Mouse (Mus musculus) cerebellum, adult 9-10 months (tissue): ENCODE data around the gene Fbxl18.

Source experiments
- DNase-seq: peaks from one replicate; pipeline ENCODE4 v3.0.0; 2022

Fbxl18 gene

DNA sequence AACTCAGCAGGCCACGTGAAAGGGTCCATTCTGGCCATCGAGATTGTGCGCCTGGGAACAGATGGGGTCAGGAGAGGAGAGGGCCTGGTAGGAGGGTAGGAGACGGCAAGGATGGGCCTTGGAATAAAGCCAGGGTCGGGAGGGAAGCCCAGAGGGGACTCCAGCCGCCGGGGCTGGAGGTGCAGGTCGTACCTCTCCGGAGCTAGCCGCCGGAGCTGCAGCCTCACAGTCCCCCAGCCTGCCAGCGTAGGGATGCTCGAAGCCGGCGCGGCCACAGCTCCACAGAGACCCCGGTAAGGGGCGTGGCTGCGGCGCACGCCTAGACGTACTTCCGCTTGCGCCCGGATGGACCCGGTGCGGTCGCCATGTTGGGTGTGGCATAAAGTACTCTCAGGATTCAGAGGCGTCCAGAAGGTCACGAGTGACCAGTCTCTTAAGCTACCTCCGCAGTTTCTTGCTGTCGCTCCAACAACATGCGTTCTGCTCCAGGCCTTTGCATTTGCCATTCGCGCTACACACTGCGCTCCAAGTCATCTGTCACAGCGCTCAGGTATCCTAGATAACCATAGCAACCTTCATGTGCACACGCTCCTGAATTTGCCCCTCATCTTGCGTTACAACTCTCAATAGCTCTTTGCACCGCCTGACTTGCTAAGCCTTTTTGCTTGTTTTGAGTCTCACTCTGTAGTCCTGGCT lies at the start of gene Fbxl18:
Fbxl18 (minus strand) TSS at position 504 of the 696 bp plus-strand sequence.
- DNase-seq = peak; percentile 89

DNA sequence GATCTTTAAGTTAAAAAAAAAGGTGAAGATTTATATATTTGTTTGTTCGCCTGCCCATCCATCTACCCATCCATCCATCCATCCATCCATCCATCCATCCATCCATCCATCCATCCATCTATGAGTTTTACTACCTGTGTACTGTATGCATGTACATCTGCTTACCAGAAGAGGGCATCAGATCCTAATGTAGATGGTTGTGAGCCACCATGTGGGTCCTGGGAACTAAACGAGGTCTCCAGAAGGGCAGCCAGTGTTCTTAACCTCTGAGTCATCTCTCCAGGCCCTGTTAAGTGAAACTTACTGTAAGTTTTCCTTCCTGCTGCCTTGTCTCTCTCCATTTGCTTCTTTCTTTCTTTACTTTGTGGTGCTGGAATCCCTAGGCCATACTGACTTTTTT lies 45.2 kb upstream of the Fbxl18 start:
- DNase-seq = no peak

DNA sequence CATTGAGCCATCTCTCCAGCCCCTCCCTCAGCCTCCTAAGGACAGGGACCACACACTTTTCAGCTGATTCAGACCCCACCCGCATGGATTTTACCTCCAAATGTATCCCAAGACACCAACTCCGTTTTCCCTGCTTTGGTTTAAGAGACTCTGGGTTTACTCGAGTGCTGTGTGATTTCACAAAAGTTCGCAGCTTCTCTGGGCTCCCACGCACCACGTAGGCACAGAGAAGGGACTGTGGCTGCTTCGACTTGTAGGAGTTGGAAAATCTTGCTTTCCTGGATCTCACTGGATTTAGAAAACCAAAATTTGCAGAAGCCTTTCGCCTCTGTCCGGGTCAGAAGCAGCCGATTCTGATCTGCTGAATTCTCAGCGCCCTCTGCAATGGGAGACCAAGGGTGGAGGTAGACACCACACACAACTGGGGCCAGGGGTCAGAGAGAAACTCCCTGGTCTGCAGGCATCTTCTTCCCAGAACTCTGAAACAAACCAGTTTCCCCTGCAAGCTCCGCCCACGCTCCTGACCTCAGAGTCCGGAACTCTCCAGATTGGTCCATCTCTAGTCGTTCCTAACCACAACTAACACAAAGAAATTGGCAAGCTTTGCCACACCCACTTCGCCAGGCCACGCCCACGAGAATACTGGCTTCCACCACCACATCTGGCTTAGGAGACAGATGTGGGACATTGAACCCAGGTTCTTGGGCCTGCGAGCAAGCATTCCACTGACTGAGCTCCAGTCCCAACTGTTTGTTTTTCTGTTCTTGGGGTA lies 42.9 kb upstream of the Fbxl18 start:
- DNase-seq = no peak

DNA sequence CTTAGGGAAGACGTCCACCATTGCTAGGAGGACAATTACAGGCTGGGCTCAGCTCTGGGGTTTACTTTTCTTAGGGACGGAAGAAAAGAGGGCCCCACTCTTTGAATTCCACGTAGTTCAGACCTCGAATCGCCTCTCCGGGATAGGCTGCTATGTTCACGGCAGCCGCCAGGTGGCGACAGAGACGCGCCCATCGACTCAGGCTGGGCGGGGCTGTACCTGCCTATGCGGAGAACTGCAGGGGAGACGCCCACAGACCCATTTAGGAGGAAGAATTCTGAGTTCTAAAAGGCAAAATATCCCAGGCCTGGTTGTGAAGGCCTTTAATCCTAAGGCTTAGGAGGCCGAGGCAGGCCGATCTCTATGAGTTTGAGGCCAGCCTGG lies 41.1 kb upstream of the Fbxl18 start:
- DNase-seq = peak; percentile 84

DNA sequence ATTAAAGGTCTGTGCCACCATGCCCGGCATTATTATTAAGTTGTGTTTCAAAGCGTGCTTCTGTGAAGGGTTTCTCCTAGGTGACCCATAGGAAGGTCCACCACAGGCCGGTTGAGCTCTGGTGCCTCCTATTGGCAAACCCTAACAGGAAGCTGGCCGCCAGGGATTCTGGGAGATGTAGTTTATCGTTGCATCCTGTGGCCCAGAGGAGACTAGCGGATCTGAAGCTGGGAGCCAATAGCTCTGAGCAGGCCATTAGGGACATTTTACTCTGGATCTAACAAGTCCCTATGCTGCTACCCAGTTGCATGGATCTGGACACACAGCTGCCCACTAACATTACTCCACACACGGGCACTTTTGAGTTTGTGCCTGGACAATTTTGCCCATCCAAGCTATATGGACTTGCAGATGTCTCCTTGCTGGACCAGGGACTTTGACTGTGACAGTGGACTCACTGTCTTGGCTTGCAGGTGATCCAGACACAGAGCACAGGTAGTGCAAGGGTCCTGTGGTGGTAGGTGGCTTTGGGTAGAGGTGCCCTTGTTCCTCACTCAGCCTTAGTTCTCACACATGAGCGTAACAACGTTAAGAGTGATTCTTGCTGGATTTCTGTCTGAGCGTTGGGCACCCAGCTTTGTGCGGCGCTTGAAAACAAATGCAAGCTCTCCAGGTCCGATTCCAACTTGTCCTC lies 40.6 kb upstream of the Fbxl18 start:
- DNase-seq = peak; percentile 91

DNA sequence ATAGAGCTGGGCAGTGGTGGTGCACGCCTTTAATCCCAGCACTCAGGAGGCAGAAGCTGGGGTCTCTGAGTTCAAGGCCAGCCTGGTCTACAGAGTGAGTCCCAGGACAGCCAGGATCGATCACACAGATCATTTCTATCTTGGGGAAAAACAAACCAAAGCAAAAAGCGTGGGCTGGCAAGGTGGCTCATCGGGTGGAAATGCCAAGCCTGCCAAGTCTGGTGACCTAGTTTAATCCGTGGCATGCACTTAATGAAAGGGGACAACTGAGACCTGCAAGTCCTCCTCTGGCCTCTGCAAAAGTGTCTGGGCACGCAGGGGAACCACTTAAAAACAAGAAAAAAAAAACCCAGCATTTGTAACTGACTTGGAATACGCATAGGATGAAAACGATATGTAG lies 37.5 kb upstream of the Fbxl18 start:
- DNase-seq = no peak

DNA sequence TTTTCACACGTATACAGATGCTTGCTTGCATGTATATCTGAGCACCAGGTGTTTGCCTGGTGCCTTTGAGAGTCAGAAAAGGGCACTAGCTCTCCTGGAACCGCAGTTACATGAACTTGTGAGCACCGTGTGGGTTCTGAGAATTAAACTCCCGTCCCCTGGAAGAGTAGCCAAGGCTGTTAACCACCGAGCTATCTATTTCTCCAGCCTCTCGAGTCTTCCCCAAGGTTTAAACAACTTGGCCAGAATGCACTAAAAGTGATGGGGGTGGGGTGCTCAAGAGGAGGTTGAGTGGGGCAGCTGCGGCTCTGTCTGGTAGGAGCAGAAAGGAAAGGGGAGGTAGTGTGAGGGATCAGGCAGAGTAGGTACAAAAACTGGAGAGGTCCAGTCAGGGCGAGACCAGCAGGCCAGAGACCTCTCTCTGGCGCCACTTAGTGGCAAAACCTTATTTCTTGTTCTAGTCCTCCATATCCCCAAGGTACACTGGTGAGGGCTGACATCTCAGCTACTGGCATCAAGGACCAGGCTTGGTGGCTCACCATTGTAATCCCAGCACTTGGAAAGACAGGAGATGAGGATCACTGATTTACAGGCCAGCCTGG lies 37.0 kb upstream of the Fbxl18 start:
- peak; percentile 92 for DNase-seq

DNA sequence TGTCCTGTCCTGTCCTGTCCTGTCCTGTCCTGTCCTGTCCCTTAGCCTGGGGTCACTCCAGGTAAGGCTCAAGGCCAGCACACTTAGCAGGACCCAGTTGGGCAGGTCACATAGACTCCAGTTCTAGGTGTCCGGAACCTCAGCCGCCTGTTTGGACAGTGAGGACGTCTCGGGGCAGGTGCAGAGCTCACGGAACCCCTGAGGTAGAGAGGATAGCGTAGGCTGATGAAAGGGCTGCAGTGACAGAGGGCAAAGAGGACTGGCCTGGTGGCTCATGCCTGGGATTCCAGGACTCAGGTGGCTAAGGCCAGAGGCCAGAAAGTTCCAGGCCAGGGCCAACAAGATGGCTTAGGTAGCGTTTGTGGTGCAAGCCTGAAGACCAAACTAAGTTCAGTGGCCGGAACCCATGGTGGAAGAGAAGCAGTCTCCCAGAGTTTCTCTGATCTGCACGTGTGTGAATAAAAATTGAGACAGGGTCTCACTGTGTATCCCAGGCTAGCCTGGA lies 36.1 kb upstream of the Fbxl18 start:
- DNase-seq = no peak

DNA sequence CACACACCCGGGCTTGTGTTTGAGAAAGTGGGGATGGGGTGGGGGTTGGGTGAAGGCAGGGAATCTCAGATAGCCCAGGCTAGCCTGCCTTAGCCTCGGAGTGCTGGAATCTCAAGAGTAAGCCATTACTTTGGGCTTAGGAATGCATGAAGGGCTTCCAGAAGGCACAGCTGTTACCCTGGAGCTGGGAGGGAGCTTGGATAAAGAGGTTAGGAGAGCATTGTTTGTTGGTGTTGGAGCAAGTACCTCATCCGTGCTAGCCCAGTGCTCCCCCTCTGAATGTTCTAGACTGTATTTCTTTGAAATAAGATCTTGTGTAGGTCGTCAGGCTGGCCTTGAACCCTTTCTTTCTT lies 34.2 kb upstream of the Fbxl18 start:
- no peak for DNase-seq

DNA sequence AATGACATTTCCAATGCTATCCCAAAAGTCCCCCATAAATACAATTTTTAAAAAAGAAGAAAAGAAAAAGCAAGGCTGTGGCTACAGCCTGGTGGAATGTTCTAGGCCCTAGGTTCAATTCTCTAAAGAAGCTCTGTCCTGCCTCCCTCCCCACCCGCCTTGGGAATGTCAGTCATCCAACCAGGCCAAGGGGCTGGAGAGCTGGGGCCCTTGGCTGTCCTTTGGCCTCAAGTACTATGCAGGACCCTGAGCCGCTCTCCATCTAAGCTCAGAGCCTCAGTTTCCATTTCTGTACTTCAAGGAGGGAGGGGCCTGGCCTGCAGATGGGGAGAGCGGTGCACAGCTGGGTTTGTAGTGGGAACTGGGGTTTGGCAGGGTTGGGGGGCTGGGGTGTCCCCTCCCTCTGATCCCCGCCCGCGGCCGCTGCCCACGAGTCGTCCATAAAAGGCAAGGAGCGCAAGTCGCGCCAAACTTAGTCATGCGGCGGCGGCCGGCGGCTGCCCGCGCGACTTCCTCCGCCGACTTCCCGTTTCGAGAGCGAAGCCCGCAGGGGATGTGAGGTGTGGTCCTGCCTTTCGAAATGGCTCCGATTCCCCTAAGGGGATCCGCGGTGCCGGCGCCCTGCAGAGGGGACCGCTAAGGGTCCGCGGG lies 33.7 kb upstream of the Fbxl18 start:
- no peak for DNase-seq

DNA sequence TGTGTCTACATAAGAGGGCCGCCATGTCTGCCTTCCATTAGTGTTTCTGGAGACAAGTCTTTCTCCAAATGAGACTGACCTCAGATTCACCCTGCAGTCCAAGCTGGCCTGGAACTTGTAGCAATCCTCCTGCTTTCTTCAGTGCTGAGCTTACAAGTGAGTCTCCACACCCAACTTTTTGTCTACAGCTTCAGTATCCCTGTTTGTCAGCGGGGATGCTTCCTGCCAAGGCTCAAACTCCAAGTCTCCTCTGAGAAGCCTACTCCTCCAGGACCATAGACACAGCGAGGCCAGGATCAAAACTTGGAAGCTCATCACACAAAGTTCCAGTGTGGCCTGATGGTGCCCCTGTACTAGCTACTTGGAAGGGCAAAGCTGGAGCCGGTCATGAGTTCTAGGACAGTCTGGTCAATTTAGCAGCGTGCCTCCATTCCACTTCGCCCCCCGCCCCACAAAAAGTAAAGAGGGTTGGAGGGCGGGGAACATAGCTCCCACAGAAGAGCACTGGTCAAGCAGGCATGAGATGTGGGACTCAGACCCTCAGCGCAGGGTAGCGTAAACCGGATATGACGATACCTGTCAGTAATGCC lies 32.2 kb upstream of the Fbxl18 start:
- DNase-seq = no peak

DNA sequence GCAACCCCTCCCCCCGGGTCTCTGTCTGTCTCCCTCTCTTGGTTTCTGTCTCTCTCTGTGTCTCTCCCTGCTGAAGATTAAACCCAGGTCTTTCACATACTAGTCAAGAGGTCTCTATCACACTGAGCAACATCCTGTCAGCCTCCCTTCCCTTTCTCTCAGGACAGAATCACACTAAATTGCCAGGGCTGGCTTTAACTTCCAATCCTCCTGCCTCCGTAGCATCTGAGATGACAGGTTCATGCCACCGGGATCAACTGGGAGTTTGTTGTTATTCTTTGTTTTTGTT lies 31.7 kb upstream of the Fbxl18 start:
- DNase-seq = no peak

DNA sequence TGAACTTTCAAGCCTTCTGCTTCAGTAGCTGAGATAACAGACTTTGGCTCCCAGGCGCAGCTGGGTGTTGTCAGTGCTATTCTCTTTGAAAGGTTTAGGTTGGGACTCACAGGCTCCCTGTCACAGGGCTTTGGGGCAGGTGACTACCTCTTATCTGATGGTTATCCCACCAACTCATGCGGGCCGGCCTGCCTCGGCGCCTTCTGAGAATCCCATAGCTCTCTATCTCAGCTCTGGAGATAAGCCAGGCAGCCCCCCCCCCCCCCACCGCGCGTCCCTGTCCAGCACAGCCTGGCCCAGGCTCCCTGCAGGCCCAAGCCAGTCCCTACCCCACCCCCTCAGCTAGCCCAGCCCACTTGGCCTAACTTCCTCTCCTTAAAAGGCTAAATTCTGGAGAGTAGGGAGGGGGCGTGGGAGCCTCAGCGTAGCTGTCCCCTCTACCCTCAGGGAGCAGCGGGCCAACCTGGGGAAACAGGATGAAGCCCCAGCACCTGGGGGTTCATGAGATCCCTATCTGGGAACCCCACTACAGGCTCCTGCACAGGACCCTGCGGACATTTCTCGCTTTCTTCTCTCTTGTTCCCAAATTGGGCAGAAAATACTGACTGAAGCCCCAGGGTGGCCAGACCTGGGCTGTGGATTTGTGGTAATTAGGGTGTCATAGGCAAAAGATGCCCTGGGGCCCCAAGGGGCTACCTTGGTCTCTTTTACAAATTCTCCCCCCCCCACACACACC lies 31.2 kb upstream of the Fbxl18 start:
- DNase-seq = no peak

DNA sequence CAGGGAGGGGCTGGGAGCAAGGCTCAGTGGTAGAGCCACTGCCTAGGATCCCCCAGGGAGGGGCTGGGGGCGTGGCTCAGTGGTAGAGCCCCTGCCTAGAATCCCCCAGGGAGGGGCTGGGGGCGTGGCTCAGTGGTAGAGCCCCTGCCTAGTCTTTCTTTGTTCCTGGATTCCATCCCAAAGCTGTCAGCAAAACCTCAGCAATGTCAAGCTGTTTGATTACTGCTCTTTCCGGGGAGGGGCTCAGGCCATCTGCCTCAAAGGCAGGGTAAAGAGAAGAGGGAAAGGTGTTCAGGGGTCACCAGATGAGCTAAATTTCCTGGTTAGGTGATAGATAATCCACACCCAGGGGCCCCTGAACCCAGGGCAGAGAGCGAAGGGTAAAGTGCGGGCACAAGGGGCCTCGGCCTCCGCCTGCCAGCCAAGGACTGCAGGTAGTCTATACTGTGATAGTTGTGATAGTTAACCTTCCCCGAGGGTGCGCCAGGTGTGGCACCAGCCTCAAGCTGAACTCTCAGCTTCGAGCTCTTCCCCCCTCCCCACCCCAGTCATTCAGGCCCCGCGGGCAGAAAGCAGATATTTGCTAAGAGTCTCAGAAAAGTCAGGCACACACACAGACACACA lies 29.2 kb upstream of the Fbxl18 start:
- DNase-seq = no peak

DNA sequence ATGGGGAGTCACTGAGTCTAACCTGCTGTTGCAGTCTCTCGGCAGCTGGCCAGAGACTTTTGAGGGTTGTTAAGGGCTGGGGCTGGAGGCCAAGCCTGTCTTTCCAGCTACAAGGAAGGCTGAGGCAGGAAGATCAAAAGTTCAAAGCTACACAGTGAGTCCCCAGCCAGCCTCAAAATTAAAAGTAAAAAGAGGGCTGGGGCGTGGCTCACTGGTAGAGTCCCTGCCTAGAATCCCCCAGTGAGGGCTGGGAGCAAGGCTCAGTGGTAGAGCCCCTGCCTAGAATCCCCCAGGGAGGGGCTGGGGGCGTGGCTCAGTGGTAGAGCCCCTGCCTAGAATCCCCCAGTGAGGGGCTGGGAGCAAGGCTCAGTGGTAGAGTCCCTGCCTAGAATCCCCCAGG lies 28.6 kb upstream of the Fbxl18 start:
- no peak for DNase-seq

DNA sequence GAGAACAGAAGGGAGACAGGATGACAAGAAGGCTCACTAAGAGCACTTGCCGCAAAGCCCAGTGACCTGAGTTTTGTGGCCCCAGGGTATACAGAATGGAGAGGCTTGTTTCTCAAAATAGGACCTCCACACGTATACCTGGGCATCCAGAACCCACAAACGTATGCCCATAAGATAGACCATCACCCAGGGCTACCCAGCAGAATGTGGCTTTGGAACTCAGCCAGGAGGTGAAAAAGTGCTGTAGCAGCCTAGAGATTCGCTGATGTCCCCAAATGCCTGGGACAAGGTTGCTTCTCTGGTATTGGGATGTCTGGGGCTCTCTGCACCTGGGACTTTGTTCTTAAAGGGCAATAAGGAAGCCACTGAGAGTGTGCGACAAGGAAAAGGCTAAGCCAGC lies 27.0 kb upstream of the Fbxl18 start:
- DNase-seq = no peak

DNA sequence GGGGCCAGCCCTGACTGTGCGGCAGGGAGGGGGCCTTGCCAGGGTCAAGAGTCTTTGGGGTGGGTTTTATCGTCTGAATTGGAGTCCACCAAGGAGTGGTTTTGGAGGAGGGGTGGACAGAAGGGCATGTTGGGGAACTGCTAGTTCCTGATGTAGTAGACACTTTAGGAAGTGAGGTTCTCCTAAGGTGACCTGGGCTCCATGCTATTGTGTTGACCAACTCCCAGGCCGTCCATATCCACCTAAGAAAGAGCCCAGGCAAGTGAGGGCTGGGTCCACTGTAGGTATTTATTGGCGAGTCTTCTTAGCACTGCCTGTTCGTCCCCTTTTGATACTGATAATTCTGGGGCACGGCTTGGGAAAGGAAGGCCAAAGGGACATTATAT lies 25.8 kb upstream of the Fbxl18 start:
- no peak for DNase-seq

DNA sequence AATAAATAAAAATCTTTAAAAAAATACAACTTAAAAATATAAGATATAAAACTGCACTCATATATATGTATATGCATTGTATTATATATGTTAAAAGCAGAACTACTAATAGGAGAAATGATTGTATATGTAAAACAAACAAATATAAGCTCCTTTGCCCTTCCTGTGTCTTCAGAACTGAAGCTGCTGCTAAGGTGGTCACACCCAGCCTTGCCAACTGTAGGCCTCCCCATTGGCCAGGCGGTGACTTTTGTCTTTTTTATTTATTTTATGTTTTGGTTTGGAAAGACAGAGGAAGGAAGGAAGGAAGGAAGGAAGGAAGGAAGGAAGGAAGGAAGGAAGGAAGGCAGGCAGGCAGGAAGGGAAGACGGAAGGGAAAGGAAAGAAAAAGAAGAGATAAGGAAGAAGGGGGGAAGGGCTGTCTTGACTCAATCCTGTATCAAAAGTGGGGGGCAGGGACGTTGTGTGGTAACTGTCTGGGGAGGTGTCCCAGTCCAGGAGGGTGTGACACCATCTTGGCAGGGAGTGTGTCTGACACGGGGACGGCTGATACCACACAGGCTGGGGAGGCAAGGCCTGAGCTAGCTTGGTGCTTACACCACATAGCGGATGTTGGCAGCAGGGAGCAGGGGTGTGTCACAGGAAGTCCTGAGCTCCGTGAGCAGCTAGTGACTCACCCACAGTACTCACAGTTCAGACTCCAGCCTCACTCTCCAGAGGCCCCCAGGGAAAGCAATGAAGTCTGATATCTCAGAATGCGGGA lies 25.3 kb upstream of the Fbxl18 start:
- no peak for DNase-seq

DNA sequence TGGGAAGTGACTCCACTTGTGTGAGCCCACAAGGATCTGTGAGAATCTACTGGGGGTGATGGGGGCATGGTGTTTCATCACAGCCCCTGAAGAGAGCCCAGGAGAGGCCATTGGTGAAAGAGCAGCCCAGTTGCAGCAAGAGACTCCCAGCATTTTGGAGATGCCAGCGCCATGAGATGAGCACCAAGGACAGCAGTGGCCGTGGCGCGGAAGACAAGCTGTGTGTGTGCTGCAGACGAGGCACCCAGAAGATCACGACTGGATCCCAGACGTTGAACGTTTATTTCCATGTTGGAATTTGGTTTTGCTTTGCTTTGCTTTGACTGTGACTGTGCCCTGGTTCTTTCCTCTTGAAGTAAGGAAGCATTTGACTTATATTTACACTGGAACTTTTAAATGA lies 22.2 kb upstream of the Fbxl18 start:
- DNase-seq = no peak

DNA sequence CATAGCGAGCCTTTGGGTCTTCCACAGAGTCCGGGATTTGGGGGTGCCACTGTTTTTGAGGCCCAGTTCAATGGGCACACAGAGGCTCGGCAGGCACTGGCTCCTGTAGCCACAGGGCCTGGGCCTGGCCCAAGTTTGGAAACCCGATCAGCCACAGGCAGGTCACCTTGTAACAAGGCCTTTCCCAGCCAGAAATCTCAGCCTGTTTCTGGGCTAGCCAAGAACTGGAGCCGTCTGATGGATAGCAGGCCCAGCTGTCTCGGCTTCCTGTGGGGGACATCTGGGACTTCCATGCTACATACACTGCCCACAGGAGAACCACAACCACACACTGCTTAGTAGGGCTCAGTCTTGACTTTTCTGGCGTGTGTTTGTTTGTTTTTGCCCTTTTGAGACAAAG lies 21.4 kb upstream of the Fbxl18 start:
- DNase-seq = no peak

DNA sequence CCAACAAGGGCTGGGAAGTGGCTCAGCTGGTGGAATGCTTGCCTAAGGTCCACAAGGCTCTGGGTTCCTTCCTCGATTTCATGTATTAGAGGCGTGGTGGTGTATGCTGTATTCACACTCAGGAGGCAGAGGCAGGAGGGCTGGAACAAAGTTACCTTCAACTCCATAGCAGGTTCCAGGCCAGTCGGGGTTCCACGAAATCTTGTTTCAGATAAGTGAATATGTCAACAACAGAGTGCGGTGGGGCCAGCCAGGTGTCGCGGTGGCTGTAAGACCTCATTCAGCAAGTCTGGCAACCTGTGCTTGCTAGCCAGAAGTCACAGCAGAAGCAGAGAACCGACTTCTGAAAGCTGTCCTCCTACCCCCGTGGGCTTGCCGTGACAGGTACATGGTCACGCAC lies 20.0 kb upstream of the Fbxl18 start:
- DNase-seq = no peak
